Mouse (Mus musculus): ENCODE measurements around the gene Dna2.

Dna2 gene

DNA sequence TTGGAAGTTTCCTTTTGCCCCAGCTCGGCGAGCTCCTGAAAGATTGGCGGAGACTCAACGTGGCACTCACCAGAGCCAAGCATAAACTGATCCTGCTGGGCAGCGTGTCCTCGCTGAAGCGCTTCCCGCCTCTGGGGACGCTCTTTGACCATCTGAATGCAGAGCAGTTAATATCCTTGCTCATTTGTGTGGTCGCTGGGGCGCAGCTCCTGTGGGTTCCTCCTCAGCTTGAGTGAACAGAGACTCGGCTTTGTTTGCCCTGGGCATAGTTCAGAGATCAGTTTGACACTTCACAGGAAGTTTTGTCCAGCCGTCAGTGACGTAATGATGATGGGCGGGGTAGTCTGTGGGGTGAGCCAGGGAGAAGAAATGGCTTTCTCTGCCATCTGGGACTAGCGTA, 25.0 kb downstream of the Dna2 start:
- in situ Hi-C loops (cut with MboI; ENCODE audit: low pct_unique_long_range_greater_than_20kb in 1 of 2, low sequenced_read_pairs in 2 of 2, unreplicated experiment in 1 of 2), result no loop called here

DNA sequence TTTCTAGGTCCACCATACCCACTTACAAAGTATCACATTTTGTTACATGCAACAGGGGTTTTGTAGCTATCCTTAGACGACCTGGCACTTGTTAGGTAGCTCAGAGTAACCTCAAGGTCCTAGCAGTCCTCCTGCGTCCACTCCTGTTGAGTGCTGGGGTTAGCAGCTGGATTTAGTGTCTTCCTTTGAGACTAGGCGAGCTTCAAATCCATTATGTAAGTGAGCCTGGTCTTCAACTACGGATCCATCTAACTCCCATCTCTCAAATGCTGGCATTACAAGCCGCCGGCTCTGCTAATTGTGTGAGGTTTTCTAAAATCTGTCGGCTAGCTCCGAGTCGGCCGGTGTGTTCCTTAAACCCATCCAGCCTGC, 32.8 kb downstream of the Dna2 start:
- in situ Hi-C loops (cut with MboI; ENCODE audit: low pct_unique_long_range_greater_than_20kb in 1 of 2, low sequenced_read_pairs in 2 of 2, unreplicated experiment in 1 of 2), result loop anchor here in 1 of 2 experiments (10.0 kb wide), 1 partner anchor 85 kb away; the partner anchor contains the start of gene Pbld1

DNA sequence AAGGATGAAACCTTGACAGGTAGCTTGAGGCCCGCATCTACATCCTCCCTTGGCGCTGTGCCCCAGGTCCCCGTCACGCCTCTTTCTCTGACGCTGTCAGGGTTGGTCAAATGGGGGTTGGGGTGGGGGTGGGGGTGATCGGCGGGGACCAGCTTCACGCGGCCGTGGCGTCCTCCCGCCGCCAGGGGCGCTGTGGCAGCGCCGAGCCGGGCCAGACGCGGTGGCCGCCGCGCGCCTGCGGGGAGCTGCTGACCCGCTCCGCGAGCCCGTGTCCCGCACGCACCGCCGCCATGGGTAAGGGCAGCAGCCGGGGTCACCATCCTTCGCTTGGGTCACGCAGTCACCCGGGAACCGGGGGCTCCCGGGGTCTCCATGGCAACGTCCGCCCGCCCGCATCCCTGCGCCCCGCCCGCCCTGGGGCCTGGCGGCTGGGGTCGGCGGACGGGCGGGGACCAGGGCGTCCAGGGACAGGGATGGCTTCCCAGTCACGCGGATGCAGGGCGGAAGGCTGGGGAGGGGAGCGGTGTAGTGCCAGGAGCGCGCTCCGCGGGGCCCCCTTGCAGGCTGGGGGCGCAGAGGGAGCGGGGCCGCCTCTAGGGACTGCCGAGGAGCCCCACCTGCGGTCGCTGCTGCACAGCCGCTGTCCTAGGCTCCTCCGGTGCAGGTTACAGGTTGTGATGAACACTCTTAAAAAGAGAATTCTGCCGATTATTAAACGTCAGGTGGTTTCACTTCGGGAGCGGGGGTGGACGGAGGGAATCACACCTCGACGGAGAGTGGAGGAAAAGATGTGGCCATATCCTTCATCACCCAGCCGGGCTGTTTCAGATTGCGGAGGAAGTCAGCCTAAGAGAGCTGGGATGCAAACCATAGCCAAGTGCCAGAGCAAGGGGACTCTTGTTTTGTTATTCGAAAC, 33.5 kb downstream of the Dna2 start, which contains the start of gene Rufy2:
Gene Rufy2, plus strand, starts transcription at position 185 of the 916 bp plus-strand sequence.
- in situ Hi-C loops (cut with MboI; ENCODE audit: low pct_unique_long_range_greater_than_20kb in 1 of 2, low sequenced_read_pairs in 2 of 2, unreplicated experiment in 1 of 2), result loop anchor here in 1 of 2 experiments (10.0 kb wide), 1 partner anchor 85 kb away; the partner anchor contains the start of gene Pbld1

DNA sequence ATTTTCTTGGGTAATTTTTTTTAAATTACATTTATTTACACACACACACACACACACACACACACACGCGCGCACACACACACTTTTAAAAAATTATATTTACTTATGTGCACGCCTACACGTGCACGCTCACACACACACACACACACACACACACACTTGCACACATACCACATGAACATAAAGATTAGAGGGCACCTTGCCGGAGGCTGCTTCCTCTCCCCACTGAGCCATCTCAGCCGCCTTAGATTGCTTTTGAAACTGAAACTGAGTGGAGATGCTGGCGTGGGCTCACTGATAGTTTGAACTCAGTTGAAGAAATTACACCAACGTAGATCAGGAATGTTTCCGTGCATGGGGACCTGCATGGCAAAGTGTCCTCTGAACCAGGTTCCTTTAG, 37.2 kb downstream of the Dna2 start:
- in situ Hi-C loops (cut with MboI; ENCODE audit: low pct_unique_long_range_greater_than_20kb in 1 of 2, low sequenced_read_pairs in 2 of 2, unreplicated experiment in 1 of 2), result loop anchor here in 1 of 2 experiments (10.0 kb wide), 1 partner anchor 81 kb away; the partner anchor contains the start of gene Pbld1

DNA sequence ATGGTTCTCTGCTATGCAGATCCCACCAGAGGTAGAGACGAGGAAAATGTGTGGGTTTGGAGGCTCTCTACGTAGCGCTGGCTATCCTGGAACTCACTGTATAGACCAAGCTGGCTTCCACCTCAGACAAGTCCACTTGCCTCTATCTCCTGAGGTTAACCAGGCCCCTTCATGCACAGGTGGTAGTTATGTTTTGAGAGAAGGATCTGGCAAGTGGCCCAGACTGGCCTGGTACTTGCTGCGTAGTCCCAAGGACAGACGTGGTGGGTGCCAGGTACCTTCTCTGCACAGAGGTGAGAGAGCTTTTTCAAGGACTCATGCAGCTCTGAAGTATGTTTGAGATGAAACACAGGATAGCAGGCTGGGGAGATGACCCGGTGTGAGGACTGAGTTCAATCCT, 37.7 kb downstream of the Dna2 start:
- in situ Hi-C loops (cut with MboI; ENCODE audit: low pct_unique_long_range_greater_than_20kb in 1 of 2, low sequenced_read_pairs in 2 of 2, unreplicated experiment in 1 of 2), result loop anchor here in 1 of 2 experiments (10.0 kb wide), 1 partner anchor 80 kb away; the partner anchor contains the start of gene Pbld1

DNA sequence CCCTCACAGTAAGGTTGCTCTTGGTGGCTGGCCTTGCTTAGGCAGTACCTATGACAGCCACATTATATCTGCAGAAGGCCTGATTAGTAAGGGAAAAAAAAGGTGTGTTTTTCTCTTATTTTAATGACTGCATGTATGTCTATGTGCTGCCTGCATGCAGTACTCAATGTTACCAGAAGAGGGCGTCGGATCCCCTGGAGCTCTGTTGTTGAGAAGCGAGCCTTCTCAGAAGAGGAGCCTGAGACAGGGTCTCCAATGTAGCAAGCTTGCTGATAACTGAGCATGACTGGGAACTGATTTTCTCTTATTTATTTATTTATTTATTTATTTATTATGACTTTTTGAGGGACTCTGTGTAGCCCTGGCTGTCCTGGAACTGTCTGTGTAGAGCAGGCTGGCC, 40.5 kb downstream of the Dna2 start:
- in situ Hi-C loops (cut with MboI; ENCODE audit: low pct_unique_long_range_greater_than_20kb in 1 of 2, low sequenced_read_pairs in 2 of 2, unreplicated experiment in 1 of 2), result loop anchor here in 1 of 2 experiments (10.0 kb wide), 1 partner anchor 77 kb away; the partner anchor contains the start of gene Pbld1

DNA sequence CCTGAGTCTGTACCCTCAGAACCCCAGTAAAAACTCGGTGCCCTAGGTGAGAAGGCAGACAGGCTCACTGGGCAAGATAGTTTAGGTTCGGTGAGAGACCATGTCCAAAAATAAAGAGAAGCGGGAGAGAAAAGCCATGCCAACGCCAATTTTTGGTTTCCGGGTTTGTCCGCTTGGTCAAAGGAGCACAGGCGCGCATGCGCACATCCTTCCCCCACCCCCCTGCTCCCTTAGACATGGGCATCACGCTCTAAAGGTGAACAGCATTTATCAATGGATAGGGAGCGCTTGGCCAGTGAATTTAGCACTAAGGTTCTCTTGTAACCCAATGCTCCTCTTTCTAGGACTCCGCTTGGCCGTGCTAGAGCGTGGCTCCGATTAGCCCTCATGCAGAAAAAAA, 43.8 kb downstream of the Dna2 start:
- in situ Hi-C loops (cut with MboI; ENCODE audit: low pct_unique_long_range_greater_than_20kb in 1 of 2, low sequenced_read_pairs in 2 of 2, unreplicated experiment in 1 of 2), result no loop called here

DNA sequence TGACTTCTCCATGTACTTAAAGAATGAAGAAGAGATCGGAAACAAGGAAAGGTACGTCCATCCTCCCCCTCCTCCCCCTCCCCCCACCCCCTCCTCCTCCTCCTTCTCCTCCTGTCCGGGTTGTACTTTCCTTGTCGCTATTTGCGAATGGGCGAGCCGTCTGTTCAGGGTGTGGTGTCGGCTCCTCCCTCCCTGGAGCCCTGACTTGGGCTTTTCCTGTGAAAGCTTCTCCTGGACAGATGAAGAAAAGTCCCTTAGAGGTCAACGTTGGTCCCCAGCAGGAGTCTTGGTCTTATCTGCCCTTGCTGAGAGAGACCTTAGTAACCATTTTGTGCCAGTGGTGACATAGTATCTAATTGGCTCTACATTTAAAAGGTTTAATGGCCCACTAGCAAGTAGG, 47.2 kb downstream of the Dna2 start:
- in situ Hi-C loops (cut with MboI; ENCODE audit: low pct_unique_long_range_greater_than_20kb in 1 of 2, low sequenced_read_pairs in 2 of 2, unreplicated experiment in 1 of 2), result no loop called here

DNA sequence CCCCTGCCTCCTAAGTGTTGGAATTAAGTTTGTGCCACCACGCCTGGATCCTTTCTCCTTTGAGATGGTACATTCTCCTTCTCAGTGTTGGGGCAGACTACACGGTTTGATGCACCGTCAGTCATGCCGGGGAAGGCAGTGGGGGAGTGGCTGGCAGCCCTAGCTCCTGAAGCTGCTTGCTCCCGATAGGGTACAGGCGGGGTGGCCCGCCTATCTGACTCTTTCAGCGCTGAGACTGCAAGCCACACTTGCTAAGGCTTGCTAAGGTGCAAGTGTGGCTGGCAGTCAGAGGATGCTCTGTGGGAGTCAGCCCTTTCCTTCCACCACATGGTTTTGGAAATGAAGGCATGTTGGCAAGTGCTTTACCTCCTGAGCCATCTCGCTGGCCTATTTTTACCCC, 53.8 kb downstream of the Dna2 start:
- in situ Hi-C loops (cut with MboI; ENCODE audit: low pct_unique_long_range_greater_than_20kb in 1 of 2, low sequenced_read_pairs in 2 of 2, unreplicated experiment in 1 of 2), result no loop called here

DNA sequence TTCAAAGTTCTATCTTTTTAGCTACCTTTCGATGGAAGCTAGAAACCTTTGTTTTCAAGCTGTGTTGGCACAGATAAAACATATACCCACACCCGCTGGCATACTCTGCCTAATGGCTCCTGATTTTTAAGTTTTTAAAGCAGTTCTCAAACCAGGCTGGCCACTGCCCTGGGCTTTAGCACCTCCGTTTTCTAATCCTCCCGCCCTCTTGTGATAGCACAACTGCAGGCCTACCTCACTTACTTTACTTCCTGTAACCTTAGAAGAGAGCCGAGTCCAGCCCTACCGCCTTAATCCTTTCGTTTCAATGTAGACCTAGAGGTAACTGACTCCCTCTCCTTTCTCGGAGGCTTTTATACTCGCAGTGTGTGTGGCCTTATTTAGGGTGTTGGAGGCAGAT, 56.4 kb downstream of the Dna2 start:
- in situ Hi-C loops (cut with MboI; ENCODE audit: low pct_unique_long_range_greater_than_20kb in 1 of 2, low sequenced_read_pairs in 2 of 2, unreplicated experiment in 1 of 2), result no loop called here

DNA sequence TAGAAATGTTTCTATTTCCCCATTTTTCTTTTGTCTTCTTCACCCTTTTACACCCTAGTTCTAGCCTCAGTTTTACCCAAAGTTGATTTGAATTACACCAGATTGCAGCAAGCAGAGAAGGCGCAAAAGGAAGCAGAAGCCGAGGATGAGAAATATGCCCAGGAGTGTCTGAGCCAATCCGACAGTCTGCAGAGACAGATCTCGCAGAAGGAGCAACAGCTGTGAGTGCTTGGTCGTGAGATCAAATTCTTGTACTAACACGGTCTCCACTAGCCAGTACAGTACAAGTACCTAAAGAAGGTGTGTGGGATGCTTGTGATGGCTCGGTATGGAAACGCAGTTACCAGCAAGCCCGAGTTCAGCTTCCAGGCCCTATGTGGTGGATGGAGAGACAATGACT, 57.7 kb downstream of the Dna2 start:
- in situ Hi-C loops (cut with MboI; ENCODE audit: low pct_unique_long_range_greater_than_20kb in 1 of 2, low sequenced_read_pairs in 2 of 2, unreplicated experiment in 1 of 2), result no loop called here

DNA sequence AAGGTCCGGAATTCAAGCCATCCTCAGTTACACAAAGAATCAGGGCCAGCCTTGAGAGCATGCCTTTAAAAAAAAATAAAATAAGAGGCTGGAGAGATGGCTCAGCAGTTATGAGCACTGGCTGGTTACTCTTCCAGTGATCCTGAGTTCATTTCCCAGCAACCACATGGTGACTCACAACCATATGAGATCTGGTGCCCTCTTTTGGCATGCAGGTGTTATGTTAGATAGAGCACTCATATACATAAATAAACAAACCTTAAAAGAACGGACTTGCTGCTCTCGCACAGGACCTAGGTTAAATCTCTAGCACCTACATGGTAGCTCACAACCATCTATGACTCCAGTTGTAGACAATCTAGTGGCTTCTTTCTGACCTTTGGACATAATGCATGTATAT, 61.4 kb downstream of the Dna2 start:
- in situ Hi-C loops (cut with MboI; ENCODE audit: low pct_unique_long_range_greater_than_20kb in 1 of 2, low sequenced_read_pairs in 2 of 2, unreplicated experiment in 1 of 2), result no loop called here

DNA sequence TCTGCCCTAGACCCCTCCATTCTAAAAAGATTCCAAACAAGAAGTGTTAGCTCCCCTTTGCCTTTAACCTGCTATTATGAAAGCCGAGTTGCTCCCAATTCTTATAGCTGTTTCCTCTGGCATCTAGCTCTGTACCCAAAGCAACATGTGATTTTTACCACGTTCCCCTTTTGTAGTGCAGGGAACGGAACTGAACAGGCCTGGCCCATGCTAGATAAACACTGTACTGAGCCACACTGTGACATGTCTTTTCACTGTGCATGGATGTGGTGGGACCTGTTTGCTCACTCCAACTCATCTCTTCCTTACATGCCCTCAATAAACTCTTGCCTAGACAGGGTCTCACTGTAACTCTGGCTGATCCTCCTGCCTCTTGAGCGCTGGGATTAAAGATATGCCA, 63.4 kb downstream of the Dna2 start:
- in situ Hi-C loops (cut with MboI; ENCODE audit: low pct_unique_long_range_greater_than_20kb in 1 of 2, low sequenced_read_pairs in 2 of 2, unreplicated experiment in 1 of 2), result no loop called here

DNA sequence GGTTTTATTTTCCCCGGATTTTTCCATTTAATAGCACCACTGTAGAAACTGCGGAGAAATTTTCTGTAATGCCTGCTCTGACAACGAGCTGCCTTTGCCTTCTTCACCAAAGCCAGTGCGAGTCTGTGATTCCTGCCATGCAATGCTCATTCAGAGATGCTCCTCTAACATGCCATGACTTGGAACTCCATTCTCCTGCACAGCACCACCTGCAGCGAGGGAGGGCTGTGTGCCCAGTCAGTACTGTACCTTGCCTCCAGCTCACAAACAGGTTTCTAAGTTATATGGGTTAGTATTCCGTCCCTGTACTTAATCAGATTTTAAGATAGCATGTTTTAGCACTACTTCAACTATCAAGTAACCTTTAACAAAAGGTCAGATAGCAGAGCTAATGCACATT, 64.7 kb downstream of the Dna2 start:
- in situ Hi-C loops (cut with MboI; ENCODE audit: low pct_unique_long_range_greater_than_20kb in 1 of 2, low sequenced_read_pairs in 2 of 2, unreplicated experiment in 1 of 2), result no loop called here

DNA sequence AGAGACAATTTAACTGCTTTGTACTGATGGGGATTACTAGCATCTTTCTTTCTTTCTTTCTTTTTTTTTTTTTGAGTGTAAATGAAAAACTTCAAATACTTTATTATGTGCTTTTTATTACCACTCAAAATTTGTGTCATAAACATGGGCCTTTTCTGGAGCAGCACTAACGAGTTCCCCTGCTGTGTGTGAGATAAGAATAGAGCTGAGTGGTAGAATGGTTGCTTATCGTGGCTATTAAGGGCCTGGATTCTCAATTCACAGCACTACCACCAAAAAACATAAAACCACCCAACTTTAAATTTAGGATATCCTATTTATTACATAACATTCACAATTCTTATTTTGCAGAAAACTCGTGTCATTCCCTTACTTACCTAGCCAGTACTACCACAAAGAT, 66.7 kb downstream of the Dna2 start:
- in situ Hi-C loops (cut with MboI; ENCODE audit: low pct_unique_long_range_greater_than_20kb in 1 of 2, low sequenced_read_pairs in 2 of 2, unreplicated experiment in 1 of 2), result no loop called here

DNA sequence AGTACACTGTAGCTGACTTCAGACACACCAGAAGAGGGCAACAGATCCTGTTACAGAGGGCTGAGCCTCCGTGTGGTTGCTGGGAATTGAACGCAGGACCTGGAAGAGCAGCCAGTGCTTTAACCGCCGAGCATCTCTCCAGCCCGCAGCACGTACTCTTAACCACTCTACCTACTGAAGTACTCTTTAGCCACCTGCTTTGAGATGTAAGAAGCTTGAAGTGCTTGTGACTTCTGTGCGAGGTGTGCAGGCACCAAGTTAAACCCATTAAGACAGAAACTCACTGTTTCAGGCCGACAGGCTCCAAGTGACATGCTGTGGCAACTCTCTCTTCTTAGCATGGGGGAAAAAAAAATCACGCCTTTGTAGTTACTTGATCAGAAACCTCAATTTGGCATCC, 67.3 kb downstream of the Dna2 start:
- in situ Hi-C loops (cut with MboI; ENCODE audit: low pct_unique_long_range_greater_than_20kb in 1 of 2, low sequenced_read_pairs in 2 of 2, unreplicated experiment in 1 of 2), result no loop called here

DNA sequence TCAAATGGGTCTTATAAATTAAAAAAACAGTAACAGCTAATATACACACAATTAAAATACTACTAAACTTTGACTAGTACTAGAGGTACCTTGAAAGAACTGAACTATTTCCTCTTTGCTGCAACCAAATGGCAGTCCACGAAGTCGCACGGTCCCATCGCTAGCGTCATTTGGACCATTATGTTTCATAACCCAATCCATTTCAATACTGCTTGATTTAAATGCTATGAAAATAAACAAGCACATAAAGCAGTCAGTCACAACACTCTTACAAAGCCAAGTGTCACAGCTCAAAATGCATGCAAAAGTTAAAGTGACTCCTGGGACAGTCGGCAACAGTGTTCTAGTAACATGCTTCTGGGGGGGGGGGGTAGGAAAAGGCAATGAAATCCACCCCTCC, 72.5 kb downstream of the Dna2 start:
- in situ Hi-C loops (cut with MboI; ENCODE audit: low pct_unique_long_range_greater_than_20kb in 1 of 2, low sequenced_read_pairs in 2 of 2, unreplicated experiment in 1 of 2), result no loop called here

DNA sequence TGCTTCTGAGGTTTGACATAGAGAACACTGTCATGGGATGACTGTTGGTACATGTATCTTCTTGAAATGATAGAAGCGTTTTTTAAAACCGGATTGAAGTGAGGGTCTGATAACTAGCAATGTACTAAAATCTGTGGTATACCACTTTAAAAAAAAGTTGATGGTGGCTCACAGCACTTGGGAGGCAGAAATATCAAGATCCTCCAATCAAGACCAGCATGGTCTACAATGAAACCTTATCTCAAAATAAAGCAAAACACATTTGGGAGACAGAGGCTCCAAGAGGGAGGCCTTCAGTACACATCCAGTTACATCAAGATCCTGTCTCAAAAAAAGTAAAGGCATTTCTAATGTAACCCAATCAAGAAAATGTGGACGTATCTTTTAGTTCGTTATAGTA, 74.9 kb downstream of the Dna2 start:
- in situ Hi-C loops (cut with MboI; ENCODE audit: low pct_unique_long_range_greater_than_20kb in 1 of 2, low sequenced_read_pairs in 2 of 2, unreplicated experiment in 1 of 2), result no loop called here

DNA sequence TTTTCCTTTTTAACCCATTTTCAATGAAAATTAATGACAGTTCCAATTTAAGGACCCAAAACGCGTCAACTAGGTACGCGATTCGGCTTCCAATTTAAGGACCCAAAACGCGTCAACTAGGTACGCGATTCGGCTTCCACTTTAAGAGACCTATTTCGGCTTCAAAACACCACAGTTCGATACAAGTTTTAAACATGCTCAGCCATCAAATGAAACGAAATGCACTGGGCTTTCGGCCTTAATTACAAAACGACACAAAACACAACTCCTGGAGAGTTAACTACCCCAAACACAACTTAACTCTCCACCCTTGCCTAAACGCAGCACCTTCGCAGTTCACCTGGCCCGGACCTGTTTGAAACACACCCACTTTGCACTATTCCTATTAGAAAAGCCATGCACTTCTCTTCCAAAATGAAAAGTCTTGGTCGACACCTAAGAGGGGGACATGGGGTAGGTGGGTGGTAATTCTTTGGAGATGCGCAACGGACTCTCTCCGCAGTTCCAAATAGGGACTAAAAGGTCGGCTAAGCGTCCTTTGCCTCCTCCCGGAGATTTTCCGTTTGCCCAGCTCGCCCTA, 75.8 kb downstream of the Dna2 start:
- in situ Hi-C loops (cut with MboI; ENCODE audit: low pct_unique_long_range_greater_than_20kb in 1 of 2, low sequenced_read_pairs in 2 of 2, unreplicated experiment in 1 of 2), result no loop called here
